Mouse (Mus musculus) bone marrow, adult 2 months (tissue): ENCODE measurements around the gene Lbx1.

ENCODE experiments used
- CTCF ChIP-seq: fragments of 200-500 bp; IDR thresholded peaks from 2 replicates; pipeline ENCODE4 v1.5.1; 2011; ENCODE audit warnings: low read length, control low read depth; ENCODE audit not compliant: control insufficient read depth, insufficient read depth
- POLR2A ChIP-seq: fragments of 200-500 bp; IDR thresholded peaks from 2 replicates; pipeline ENCODE4 v1.6.1; 2011; ENCODE audit warnings: low read depth, mild to moderate bottlenecking, control low read depth, low read length, borderline replicate concordance; ENCODE audit not compliant: control insufficient read depth

DNA sequence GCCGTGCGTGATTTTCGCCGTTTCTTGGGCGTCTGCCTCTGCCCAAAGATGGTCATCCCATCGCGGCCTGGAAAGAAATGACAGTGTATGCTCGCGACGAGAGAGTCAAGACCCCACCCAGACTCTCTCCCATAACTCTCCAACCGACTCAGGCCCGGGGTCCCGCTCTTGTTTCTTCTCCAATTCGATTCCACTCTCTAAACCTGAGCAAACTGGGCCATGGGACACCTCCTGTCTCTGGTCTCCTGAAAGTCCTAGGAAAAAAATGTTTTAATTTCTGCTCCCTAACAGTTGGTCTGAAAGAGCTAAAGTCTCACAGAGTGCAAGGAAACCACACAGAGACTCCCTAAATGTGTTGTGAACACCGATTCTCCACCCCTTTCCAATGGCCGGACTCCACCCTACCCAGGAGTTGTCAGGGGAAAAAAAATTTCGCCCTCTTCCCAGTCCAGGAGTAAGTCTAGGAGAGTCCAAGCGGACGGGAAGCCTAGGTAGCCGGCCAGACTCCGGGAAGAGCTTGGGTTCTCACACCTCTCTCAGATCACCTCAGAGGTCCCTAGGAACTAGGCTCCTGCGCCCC is 1.3 kb downstream of the Lbx1 start:
- no peak for TF ChIP-seq CTCF
- TF ChIP-seq POLR2A: no peak
